Comparison of ENCODE assay signal across 8 mouse cellular contexts in genomic region chr15:100228535-100229336, GRCm38 (mm10). TPM values are rescaled to one million over a fixed set of nuclear protein-coding genes. Genes with fewer than 3 reads are reported as not detected.
DNase-seq lines count a peak whose midpoint lies in the region; ATAC-seq and TF ChIP-seq lines count a peak whose summit lies in the region.

No protein-coding gene starts in this region.

- H3K4me2 ChIP-seq in limb, embryonic 11.5 days (ENCODE audit: low read depth, severe bottlenecking), result peak overlapping the region; percentile 69

- peaks cover 5% of the 10 kb centered on the region for H3K36me3 ChIP-seq in limb, embryonic 11.5 days (ENCODE audit: control insufficient read depth, insufficient read depth, low read length)

- WGBS in limb, embryonic 11.5 days, result 12% methylated on average over 16 of the region's 16 CpGs
- 10% methylated on average over 16 of the region's 16 CpGs for WGBS in olfactory bulb, adult 2 months

- peak overlapping the region; percentile 100 for H3K27ac ChIP-seq in limb, embryonic 11.5 days (replicated peaks; ENCODE audit: low read depth, low read length)
- peak overlapping the region; percentile 87 for H3K27ac ChIP-seq in olfactory bulb, adult 2 months (ENCODE audit: insufficient read depth, low read depth, low read length)

- TF ChIP-seq POLR2A in olfactory bulb, adult 2 months (IDR thresholded peaks at IDR 0.05; ENCODE audit: insufficient read depth, low read depth, low read length), result no peak

- H3K9ac ChIP-seq in limb, embryonic 11.5 days (ENCODE audit: low read length), result peak overlapping the region; percentile 99

- ATAC-seq in CD4-positive, CD25-positive, alpha-beta regulatory T cell, adult 4 months, result no peak
- peak; percentile 31; the same call in 1 of the 2 replicates for ATAC-seq in erythroblast, adult 5-6 weeks (replicated peaks; ENCODE audit: low FRiP score, poor library complexity, severe bottlenecking)
- peak; percentile 45; the same call in 1 of the 2 replicates for ATAC-seq in limb, embryonic 11.5 days (ENCODE audit: insufficient number of reproducible peaks, low FRiP score, low TSS enrichment, low read depth)

- DNase-seq in CD4-positive, CD25-positive, alpha-beta regulatory T cell, adult 2 months (ENCODE audit: low read depth, low spot score), result peak; percentile 12
- peak; percentile 32 for DNase-seq in 3134 (ENCODE audit: extremely low read depth, insufficient read length, low spot score)
- DNase-seq in limb, embryonic 11.5 days (ENCODE audit: low spot score), result no peak
- no peak for DNase-seq in spleen, postnatal 14 days (ENCODE audit: low spot score in 2 of 2)
- no peak for DNase-seq in urinary bladder, adult 2 months (ENCODE audit: low spot score)

- no peaks in the 10 kb centered on the region for H3K27me3 ChIP-seq in limb, embryonic 11.5 days (ENCODE audit: control insufficient read depth, insufficient read depth, low read length)

- H3K4me3 ChIP-seq in limb, embryonic 11.5 days (ENCODE audit: low read depth, low read length), result peak overlapping the region; percentile 81
- H3K4me3 ChIP-seq in olfactory bulb, adult 2 months (ENCODE audit: insufficient read depth, low read depth, low read length), result peak overlapping the region; percentile 100

- no peaks in the 10 kb centered on the region for H3K9me3 ChIP-seq in limb, embryonic 11.5 days (ENCODE audit: control insufficient read depth, low read length)

- no peak for TF ChIP-seq CTCF in olfactory bulb, adult 2 months (IDR thresholded peaks at IDR 0.05; ENCODE audit: insufficient read depth, low read depth, low read length)

- H3K4me1 ChIP-seq in limb, embryonic 11.5 days (ENCODE audit: control insufficient read depth, insufficient read depth, low read length), result peaks cover 8% of the 10 kb centered on the region; the same call in 1 of the 2 replicates
- H3K4me1 ChIP-seq in olfactory bulb, adult 2 months (ENCODE audit: control insufficient read depth, insufficient read depth, low read length), result peaks cover 6% of the 10 kb centered on the region; the same call in 1 of the 2 replicates

RNA-seq across cellular contexts. Expression of gene Atf1, which starts 1.1 kb away (rescaled TPM):
- 10 to 100 TPM; 23.6 to 32.4 TPM for polyA plus RNA-seq in CD4-positive, CD25-positive, alpha-beta regulatory T cell, adult 4 months (2017; shearing (Covaris generic))
- 32.9 and 33.6 TPM in 2 replicates for total RNA-seq in erythroblast, adult 5-6 weeks (2015; ENCODE audit: low replicate concordance)
- 64.8 and 87.7 TPM in 2 replicates for total RNA-seq in erythroblast, adult 5-6 weeks (2017; ENCODE audit: low replicate concordance)
- polyA plus RNA-seq in limb, embryonic 11.5 days (2014; fragmentation: Nextera tagmentation; extraction: Ambion mirVana), result 44.5 and 55.0 TPM in 2 replicates
- not detected in 2 replicates for polyA plus RNA-seq in olfactory bulb, adult 2 months (2012; ENCODE audit: insufficient read depth, insufficient read length, low replicate concordance, missing spikeins)
- polyA plus RNA-seq in urinary bladder, adult 2 months (2012; rRNA removed), result 34.3 and 35.9 TPM in 2 replicates

RNA-seq across cellular contexts. Expression of gene Tmprss12, which starts 51.9 kb away (rescaled TPM):
- polyA plus RNA-seq in CD4-positive, CD25-positive, alpha-beta regulatory T cell, adult 4 months (2017; shearing (Covaris generic)), result not detected
- total RNA-seq in erythroblast, adult 5-6 weeks (2015; ENCODE audit: low replicate concordance), result not detected in 2 replicates
- total RNA-seq in erythroblast, adult 5-6 weeks (2017; ENCODE audit: low replicate concordance), result not detected in 2 replicates
- not detected in 2 replicates for polyA plus RNA-seq in limb, embryonic 11.5 days (2014; fragmentation: Nextera tagmentation; extraction: Ambion mirVana)
- polyA plus RNA-seq in olfactory bulb, adult 2 months (2012; ENCODE audit: insufficient read depth, insufficient read length, low replicate concordance, missing spikeins), result not detected in 2 replicates
- not detected in 2 replicates for polyA plus RNA-seq in urinary bladder, adult 2 months (2012; rRNA removed)

Comparison
In these comparisons a context has a peak if more than half of its experiments do, and no peak if none do; other contexts are left out.
1. DNase-seq: peak in CD4-positive, CD25-positive, alpha-beta regulatory T cell, adult 2 months (single experiment) and 3134 (single experiment); none in limb, embryonic 11.5 days (single experiment), spleen, postnatal 14 days (0 of 2) and urinary bladder, adult 2 months (single experiment).